ENCODE assay signal across 15 mouse cellular contexts in the genomic region with DNA sequence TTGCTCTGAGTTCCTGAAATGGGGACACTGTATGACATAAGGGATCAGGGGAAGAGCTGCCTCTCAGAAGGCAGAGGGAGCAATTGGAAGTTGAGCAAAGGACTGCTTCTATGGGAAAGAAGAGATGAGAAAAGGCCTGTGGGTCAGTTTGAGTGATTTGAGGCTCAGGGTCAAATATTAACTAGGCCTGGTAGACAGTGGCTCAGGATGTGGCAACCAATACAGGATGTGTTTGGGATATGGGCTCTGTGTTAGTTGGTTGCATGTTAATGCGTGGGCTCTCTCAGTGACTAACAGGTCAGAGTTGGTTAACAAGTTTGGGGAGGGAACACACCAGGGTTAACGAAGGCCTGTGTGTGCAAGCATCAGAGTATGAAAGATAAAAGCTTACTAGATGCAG.
"Had no signal": no experiment of that assay in that cellular context is flagged by ENCODE, and none has a peak within 500 bp of the region (broad histone marks: within the 10 kb centered on the region; RNA-seq: fewer than 3 reads in every experiment).

No protein-coding gene starts in this region.

- H3K4me3 ChIP-seq: intestine, embryonic 15.5 days; layer of hippocampus, adult 2 months; limb, embryonic 12.5 days; lung, embryonic 15.5 days; midbrain, embryonic 13.5 days; myocyte; neural tube, embryonic 12.5 days; stomach, embryonic 15.5 days had no signal

- H3K9ac ChIP-seq: hindbrain, embryonic 14.5 days; intestine, embryonic 15.5 days; limb, embryonic 12.5 days; liver, embryonic 14.5 days; lung, embryonic 15.5 days; midbrain, embryonic 13.5 days; neural tube, embryonic 12.5 days; stomach, embryonic 15.5 days had no signal

- H3K4me2 ChIP-seq: hindbrain, embryonic 14.5 days; intestine, embryonic 15.5 days; limb, embryonic 12.5 days; lung, embryonic 15.5 days; midbrain, embryonic 13.5 days; neural tube, embryonic 12.5 days; stomach, embryonic 15.5 days had no signal

- H3K27ac ChIP-seq: hindbrain, embryonic 14.5 days; intestine, embryonic 15.5 days; layer of hippocampus, adult 2 months; limb, embryonic 12.5 days; liver, embryonic 14.5 days; lung, embryonic 15.5 days; midbrain, embryonic 13.5 days; neural tube, embryonic 12.5 days; stomach, embryonic 15.5 days had no signal

- DNase-seq: lung, postnatal 36 days; retina, postnatal 1 day; right cerebral cortex, postnatal 14 days; thymus, adult 2 months; thymus, postnatal 25 days had no signal

- ATAC-seq: intestine, embryonic 15.5 days; midbrain, embryonic 13.5 days had no signal

- H3K27me3 ChIP-seq: intestine, embryonic 15.5 days; limb, embryonic 12.5 days; lung, embryonic 15.5 days; midbrain, embryonic 13.5 days; neural tube, embryonic 12.5 days; stomach, embryonic 15.5 days had no signal

- H3K9me3 ChIP-seq: intestine, embryonic 15.5 days; limb, embryonic 12.5 days; lung, embryonic 15.5 days; midbrain, embryonic 13.5 days; neural tube, embryonic 12.5 days; stomach, embryonic 15.5 days had no signal

- H3K36me3 ChIP-seq: intestine, embryonic 15.5 days; limb, embryonic 12.5 days; lung, embryonic 15.5 days; midbrain, embryonic 13.5 days; neural tube, embryonic 12.5 days; stomach, embryonic 15.5 days had no signal

- H3K4me1 ChIP-seq: intestine, embryonic 15.5 days; lung, embryonic 15.5 days; midbrain, embryonic 13.5 days; neural tube, embryonic 12.5 days; stomach, embryonic 15.5 days had no signal
